Mouse (Mus musculus): ENCODE measurements at regions not wholly inside any gene's neighbourhood (a gene's known extent, or its start where the extent isn't known, plus 50 kb on each side); places are given as distances from the start of the nearest gene placed in this dataset.

DNA sequence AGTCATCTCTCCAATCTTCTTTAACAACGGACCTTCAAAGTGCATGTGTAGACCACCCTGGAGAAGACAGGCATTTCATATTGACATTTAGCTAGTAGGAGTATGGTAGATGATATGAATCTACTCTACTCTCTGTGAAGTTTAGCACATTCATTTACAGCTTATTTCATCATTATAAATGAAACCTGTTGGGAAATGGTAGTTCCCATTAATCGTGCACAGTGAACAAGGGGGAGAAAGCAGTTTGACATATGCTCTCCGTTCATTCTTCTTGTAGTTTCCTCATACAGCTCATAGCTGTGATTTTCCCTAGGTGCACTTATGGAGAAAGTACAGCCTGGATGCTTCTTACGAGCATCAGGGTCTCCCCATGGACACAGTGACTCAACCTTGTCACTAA, 61.7 kb upstream of the F13a1 start:
- TF ChIP-seq CTCF (IDR thresholded peaks at IDR 0.05; ENCODE audit: extremely low read depth, insufficient read depth, insufficient read length, insufficient replicate concordance): no peak
- TF ChIP-seq POLR2A (IDR thresholded peaks at IDR 0.05; ENCODE audit: low read depth, low read length): no peak
